Comparison of ENCODE assay signal across 15 mouse cellular contexts in genomic region chr6:119601379-119601778, GRCm38 (mm10). TPM values are rescaled to one million over a fixed set of nuclear protein-coding genes. Genes with fewer than 3 reads are reported as not detected.
"Had no signal": no experiment of that assay in that cellular context is flagged by ENCODE, and none has a peak within 500 bp of the region (broad histone marks: within the 10 kb centered on the region; RNA-seq: fewer than 3 reads in every experiment).

No protein-coding gene starts in this region.

- H3K36me3 ChIP-seq: kidney, embryonic 15.5 days; limb, embryonic 13.5 days; midbrain, embryonic 13.5 days; neural tube, embryonic 12.5 days had no signal

- H3K27ac ChIP-seq: kidney, embryonic 15.5 days; limb, embryonic 13.5 days; liver, embryonic 14.5 days; midbrain, embryonic 13.5 days; neural tube, embryonic 12.5 days had no signal

- H3K9ac ChIP-seq: kidney, embryonic 15.5 days; limb, embryonic 13.5 days; liver, embryonic 14.5 days; midbrain, embryonic 13.5 days; neural tube, embryonic 12.5 days had no signal

- ATAC-seq: midbrain, embryonic 13.5 days had no signal

- H3K27me3 ChIP-seq: kidney, embryonic 15.5 days; limb, embryonic 13.5 days; midbrain, embryonic 13.5 days; neural tube, embryonic 12.5 days had no signal

- DNase-seq: kidney, adult 2 months; kidney, postnatal 25 days; layer of hippocampus, adult 9-11 months; layer of hippocampus, postnatal 36 days; lung, adult 18-20 months; spleen, adult 18-20 months; thymus, adult 18-20 months; thymus, postnatal 14 days had no signal

- H3K4me3 ChIP-seq: kidney, embryonic 15.5 days; limb, embryonic 13.5 days; midbrain, embryonic 13.5 days; myocyte; neural tube, embryonic 12.5 days had no signal

- H3K4me2 ChIP-seq: kidney, embryonic 15.5 days; limb, embryonic 13.5 days; midbrain, embryonic 13.5 days; neural tube, embryonic 12.5 days had no signal

- H3K9me3 ChIP-seq: kidney, embryonic 15.5 days; limb, embryonic 13.5 days; midbrain, embryonic 13.5 days; neural tube, embryonic 12.5 days had no signal

- H3K4me1 ChIP-seq: kidney, embryonic 15.5 days; midbrain, embryonic 13.5 days; neural tube, embryonic 12.5 days had no signal

RNA-seq across cellular contexts. Expression of gene Wnt5b, which starts 57.2 kb away (rescaled TPM):
- total RNA-seq: megakaryocyte-erythroid progenitor cell, adult 5-6 weeks had no signal
